Mouse (Mus musculus): ENCODE results near the gene Zfp275.
A peak's percentile ranks its signal among the peaks of the same experiment; 100 is the strongest.
"Not testable (repeated sequence)": the region's sequence is repeated elsewhere in the genome, so short reads cannot be mapped to it uniquely, and the experiment has no call there.

Zfp275 gene

DNA sequence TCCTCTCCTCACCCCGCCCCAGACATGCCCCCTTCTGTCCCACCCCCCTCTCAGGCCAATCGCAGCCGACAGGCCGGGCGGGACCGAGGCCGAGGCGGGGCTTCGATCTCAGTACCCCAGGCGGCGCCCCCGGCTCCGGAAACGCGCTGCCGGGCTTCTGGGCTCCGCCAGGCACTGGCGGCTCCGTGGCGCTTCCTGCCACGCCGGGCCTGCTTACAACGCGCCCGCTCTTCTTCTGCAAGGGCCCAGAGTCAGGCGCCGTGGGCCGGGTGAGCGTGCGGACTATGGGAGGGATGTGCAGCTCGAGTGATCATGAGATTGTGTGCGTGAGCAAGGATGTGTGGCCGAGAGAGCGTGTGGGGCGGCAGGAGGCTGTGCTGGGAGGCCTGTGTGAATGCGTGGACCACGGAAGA lies at the start of gene Zfp275:
Zfp275 (plus strand) TSS at position 139 of the 413 bp plus-strand sequence.
- DNase-seq (ENCODE audit: low spot score): peak; percentile 46

DNA sequence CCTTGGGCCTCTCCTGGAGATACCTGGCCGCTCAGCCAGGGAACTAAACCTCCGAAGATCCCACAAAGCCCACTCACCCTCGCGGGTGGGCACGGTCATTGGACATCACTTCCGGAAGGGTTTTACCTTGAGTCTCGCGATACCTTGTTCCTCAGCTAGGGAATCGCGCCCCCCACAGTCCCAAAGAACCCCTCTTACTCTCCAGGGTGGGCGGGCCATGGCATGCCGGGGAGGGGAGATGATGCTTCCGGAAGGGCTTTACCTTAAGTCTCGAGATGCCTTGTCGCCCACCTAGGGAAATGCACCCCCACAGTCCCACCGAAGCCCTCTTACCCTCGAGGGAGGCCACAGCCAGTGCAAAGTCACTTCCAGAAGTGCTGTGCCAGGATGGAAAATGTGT lies 49.5 kb upstream of the Zfp275 start, which contains the start of the genes Xlr5a and Xlr5c:
Xlr5a (minus strand) TSS at position 101 of the 400 bp plus-strand sequence.
Xlr5c (minus strand) TSS at position 101 of the 400 bp plus-strand sequence.
- DNase-seq (ENCODE audit: low spot score): not testable (repeated sequence)

DNA sequence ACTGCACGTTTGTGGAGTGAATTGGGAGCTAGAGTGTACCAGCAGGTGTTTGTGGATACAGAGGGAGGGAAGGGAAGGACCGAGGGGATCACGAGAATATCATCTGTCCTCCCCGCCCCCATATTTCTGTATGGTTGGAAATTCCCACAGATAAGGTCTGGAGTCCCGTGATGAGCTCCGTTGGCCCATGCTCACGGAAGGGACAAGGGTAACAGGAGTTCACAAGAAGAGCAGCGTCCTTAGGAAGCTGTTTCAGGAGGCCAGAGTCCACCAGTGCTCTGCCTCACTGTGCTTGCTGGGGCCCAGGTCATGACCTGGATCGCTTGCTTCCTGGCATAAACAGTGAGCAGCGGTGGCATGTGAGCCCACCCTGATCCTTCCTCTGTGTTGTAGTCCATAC lies 46.7 kb upstream of the Zfp275 start:
- DNase-seq (ENCODE audit: low spot score): not testable (repeated sequence)

DNA sequence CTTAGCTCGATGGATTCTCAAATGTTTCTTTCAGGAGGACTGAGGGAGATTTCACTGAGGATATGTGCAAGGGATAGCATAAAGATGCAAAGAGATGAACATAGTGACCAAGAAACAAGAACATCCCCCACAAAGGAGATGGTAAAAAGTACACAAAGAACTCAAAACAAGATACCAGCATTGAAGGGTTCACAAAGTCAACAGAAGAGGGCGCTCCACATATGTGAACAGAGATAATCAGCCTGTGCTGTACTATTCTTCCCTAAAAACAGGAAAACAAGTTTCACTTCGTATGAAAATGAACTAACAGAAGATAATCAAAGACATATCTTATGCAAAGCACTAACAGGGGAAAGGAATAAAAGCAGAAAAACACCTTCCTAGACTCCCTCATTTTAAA lies 29.9 kb upstream of the Zfp275 start:
- peak; percentile 2 for DNase-seq (ENCODE audit: low spot score)

DNA sequence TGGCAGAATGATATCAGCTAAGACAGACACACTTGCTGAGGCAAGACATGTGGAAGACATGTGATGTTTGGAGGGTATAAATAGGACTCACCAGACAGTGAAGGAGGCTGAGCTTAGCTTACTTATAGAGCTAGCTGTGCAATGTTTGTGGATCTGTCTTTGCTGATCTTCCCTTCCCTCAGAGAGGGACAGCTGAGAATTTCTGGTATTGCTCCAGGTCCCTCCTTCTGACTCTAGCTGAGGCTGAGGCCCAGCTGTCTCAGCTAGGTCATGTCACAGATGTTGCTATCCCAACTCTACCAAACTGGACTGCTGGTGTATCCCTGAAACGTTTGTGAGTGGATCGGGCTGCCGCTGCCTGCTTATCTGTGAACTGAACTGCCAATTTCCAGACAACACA lies 21.4 kb upstream of the Zfp275 start:
- DNase-seq (ENCODE audit: low spot score): no peak

DNA sequence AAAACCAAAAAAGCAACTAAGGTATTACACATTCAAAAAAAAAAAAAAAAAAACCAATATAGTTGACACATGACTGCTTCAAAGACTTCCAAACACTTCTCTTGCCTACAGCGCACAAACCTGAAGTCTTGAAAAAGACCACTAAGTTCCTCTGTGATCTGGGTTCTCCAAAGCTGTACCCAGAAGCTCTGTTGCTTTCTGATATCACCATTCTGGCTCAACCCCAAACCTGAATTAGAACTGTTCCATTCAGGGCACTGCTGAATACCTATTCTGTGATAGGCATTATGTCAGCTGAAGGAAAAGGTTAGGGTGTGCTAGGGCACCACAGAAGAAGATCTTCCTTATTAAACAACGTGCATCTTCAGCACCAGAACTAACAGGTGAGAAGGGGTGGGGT lies 15.2 kb upstream of the Zfp275 start:
- no peak for DNase-seq (ENCODE audit: low spot score)

DNA sequence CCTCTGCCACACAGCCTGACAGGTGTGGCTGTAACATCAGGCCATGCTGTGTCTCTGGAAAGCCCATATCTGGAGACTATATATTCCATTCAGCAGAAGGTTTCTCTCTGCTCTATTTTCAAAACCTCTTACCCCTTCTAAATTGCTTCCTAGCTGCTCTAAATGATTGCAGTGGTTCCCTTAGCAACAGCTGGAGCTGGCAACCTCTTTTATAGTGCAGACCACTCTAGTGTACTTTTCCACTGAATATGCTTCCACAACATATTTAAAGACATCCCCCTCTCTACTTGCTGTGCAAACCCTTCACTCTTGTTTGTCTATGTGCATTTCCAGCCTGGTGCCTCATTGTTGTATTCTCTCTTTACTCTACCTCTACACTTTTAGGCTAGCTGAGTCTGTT lies 8.9 kb upstream of the Zfp275 start:
- DNase-seq (ENCODE audit: low spot score): no peak

DNA sequence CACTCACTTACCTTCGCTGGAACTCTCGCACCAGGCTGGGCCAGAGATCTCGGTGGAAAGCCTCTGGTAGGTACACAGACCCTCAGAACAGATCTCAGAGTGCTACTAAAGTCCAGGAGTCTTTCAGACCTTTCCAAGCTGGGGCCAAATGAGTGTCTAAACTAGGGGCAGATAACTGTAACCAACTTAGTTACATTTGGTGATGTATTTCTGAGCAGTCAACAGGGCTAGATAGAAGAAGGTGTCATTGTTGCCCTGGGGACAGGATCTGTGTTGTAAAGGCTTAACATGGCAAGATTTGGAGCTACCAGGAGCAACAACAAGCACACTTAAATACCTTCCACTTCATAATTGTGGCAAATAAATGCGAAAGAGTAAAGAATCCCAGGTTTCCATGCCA lies 5.7 kb upstream of the Zfp275 start, which contains the start of gene Gm45015:
Gm45015 (minus strand) TSS at position 101 of the 400 bp plus-strand sequence.
- no peak for DNase-seq (ENCODE audit: low spot score)

DNA sequence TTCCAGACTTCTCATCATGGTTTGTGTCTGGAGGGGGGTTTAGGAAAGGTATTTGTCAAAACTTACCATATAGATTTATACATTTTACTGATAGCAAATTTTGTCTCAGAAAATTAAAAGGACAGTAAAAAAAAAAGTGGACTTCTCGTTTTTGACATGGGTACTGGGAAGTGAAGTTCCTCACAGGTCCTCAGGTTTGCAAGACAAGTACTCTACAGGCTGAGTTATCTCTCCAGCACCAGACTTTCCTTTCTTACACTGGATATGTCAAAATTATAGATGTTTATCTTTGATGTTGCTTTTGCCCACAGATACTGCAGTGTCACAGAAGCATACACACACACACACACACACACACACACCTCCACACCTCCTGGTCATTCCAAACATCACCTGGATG lies 948 bp upstream of the Zfp275 start:
- no peak for DNase-seq (ENCODE audit: low spot score)

DNA sequence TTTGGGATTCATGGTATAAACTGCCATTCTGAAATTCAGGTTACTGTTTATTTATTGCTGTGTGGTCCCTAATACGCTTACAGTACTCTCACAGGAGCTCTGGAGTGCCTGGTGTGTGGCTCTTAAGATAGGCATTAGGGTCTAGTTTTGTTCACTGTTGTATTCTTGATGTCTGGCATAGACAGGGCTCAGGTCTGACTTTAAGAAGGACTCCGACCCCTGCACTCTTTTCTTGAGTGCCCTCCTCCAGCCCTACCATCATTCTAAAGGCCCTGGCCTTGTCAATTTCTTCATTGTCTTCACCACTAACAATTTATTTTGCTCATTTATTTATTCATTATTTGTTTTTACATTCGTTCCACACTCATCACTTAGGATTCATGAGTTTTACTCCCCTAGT lies 353 bp upstream of the Zfp275 start:
- DNase-seq (ENCODE audit: low spot score): no peak

DNA sequence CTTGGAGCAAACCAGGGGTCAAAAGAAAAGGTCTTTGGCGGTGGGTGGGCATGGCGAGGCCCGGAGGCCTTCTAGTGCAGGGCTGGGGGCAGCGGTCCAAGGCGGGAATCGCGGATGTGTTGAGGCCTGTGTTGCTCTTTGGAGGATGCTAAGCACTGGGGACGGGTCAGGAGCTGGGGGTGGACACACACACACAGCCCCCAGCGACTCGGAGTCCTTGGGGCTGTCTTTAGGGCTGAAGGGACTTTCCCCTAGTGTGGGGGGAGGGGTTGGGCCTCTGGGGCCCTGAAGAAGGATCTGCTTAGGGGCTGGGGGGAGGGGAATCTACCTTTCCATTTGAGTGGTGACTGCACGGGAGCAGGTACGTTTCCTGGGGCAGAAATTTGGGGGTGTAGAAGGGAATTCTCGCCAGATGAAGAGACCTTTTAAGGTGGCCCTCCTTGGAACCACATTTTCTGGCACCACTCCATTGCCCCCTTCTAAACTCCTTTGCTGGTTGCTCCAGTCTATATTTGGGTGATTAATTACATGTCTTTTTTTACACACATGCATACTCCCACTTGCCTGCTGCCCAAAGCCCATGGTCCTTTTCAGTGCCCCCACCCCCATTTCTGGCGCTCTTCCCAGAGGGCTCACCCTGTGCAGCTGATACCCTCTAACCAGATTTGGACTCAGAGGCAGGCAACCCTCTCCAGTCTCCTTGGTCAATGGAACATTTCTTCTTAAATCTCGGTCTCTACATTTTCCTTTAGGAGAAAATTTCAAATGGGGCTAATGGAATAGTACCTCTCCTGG lies 717 bp downstream of the Zfp275 start:
- DNase-seq (ENCODE audit: low spot score): no peak

DNA sequence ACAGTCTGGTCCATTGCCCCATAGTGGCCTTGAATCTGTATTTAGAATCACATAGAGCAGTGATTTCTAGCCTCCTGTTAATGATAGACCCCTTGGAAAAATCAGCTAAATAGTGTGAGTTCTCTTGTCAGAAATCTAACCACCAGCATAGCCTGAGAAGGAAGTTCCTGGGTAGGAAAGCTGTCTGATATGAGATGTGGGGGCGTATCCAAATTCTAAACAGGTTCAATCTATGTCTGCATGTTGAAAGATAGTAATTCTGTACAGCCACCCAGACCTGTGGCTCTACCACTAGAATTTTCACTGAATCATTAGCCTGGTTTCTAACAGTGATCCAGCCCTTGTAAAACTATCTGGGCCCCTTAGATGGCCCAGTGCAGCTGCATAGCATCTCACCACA lies 1.4 kb downstream of the Zfp275 start:
- DNase-seq (ENCODE audit: low spot score): no peak

DNA sequence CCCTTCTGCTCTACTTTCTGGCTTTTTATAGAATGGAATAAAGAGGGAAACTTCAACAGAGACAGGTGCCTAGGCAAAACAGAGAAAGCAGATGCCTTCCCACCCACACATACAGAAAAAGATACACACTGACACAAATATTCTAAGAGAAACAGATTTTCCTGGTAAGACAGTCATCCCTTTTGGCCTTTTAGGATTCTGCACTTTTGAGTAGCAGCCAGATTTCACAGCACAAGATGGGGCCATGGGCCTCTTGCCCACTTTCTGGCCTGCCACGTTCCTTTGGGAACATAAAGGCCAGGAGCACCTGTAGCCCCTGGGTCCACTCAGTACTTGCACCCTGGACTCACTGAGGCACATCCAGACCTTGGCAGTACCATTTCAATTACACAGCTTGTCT lies 1.9 kb downstream of the Zfp275 start:
- DNase-seq (ENCODE audit: low spot score): no peak

DNA sequence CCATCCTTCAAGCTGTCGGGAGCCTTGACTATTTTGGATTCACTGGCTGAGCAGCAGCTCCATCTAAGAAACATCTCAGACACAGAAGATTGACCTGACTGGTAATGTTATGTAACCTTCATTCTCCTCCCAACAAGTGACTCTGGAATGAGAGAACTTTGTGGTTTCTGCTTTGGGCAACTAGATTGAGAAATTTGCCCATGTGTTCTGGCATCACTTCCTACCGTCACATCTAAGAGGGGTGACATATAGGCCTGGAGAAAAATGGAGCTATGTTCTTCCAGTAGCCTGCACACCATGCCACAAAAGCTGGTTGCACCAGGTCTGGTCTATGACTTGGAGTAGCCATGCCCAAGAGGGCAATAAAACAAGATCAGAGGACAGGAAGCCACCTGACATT lies 13.7 kb downstream of the Zfp275 start:
- no peak for DNase-seq (ENCODE audit: low spot score)

DNA sequence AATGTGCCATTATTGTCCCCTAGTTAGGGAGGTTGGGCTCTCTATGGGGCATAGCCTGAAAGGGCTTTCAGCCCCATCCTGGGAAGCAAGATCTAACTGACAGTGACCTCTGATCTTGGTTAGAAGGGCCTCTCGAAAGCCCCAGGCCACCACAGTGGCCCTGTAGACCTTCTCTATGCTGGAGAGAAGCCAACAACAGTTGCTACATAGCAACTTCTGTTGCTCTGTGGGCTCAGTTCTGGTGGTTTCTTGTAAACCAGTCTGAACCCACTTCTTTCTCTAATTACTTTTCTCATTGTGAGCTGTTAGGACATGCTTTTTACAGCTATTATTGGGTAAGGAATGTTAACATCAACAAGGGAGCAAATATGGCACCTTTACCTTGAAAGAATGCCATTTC lies 14.3 kb downstream of the Zfp275 start:
- no peak for DNase-seq (ENCODE audit: low spot score)

DNA sequence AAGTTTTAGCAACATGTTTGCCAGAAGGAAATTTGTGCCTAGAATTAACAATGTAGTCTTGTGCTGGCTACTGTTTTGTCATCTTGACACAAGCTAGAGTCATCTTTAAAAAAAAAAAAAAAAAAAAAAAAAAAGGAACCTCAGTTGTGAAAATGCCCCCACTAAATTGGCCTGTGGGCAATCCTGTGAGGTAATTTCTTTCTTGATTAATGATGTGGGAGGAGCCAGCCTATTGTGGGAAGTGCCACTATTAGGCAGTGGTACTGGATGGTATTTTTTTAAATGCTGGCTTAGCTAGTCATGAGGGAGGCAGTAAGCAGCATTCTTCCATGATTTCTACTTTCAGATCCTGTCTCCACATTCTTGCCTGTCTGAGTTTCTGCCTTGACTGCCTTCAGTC lies 20.9 kb downstream of the Zfp275 start:
- DNase-seq (ENCODE audit: low spot score): no peak

DNA sequence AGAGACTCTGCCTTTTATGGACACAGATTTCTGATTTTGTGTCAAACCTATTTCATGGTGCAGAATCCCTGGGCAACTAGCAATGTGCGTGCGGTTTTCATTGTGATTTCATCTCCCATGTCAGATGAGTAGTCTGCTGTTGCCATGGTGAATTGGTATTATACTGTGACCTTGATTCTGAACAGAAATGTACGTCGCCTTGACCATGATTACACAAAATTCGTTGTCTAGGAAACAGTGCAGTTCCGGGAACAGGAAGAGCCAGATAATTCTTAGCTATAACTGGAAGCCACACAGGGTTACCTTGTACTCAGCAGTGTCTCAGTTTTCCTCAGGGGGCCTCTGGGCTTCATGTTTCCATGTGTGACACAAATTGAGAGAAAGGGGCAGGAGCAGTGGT lies 42.0 kb downstream of the Zfp275 start:
- DNase-seq (ENCODE audit: low spot score): no peak

DNA sequence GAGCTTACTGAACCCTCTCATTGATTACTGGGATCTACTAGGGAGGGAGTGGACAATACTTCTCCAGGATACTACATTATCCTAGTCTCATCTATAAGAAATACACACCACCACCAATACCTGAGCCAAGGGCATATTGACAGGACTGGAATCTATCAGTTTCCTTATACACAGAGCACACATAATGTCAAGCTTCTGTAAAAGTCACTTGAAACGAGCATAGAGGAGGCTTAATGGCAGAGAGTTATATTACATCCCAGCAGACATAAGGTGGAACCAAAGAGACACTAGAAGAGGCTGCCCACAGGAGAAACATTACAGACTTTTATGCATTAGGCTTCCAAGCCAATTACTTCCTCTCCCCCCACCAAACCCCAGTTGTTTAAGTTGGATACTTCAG lies 42.5 kb downstream of the Zfp275 start:
- no peak for DNase-seq (ENCODE audit: low spot score)

DNA sequence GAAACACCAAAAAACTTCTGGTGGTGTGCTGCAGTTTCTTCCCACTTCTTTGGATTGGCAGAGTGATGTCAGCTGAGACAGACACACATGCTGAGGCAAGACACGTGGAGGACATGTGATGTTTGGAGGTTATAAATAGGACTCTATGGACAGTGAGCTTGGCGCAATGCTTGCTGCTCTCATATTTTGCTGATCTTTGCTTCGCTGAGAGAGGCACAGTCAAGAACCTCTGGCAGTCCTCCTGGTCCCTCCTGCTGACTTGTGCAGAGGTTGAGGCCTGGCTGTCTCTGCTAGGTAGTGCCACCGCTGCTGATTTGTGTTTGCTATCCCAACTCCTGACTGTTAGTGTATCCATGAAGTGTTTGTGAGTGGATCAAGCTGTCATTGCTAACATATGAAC lies 49.1 kb downstream of the Zfp275 start:
- no peak for DNase-seq (ENCODE audit: low spot score)

DNA sequence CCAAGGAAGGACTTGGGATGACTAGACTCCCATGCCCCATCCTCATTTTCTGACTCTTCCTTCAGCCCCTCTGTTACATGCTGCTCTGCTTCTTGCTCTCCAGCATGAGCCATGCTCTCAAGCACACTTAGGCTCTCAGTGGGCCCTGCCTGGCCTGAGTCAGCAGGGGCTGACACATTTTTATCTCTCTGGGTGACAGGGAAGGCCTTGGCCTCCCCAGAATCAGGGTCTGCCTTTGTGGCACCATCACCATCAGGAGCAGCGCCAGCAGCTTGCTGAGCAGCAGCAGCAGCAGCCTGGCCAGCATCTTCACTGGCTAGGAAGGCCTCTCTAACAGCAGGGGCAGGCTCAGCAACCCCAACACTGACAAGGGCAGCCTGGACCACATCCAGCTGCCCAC lies 54.0 kb downstream of the Zfp275 start:
- no peak for DNase-seq (ENCODE audit: low spot score)

DNA sequence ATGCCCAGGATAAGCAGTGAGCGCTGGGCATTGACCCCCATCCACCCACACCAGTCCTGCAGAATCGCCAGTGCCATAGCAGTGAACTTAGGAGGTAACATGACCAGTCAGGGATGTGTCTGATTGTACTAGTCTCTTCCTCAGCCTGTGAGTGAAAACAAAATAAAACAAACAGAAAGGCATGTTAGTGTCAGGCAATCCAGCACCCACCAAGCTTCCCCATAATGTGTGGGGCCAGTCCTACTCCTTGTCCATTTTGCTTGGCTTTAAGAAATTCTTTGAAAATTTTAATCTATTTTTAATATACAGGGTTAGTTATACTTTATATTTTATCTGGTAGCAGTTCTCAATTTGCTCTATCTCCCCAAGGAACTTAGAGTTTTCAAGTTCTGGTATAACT lies 56.2 kb downstream of the Zfp275 start, which contains the start of gene Gm18336:
Gm18336 (minus strand) TSS at position 101 of the 400 bp plus-strand sequence.
- DNase-seq (ENCODE audit: low spot score): not testable (repeated sequence)

DNA sequence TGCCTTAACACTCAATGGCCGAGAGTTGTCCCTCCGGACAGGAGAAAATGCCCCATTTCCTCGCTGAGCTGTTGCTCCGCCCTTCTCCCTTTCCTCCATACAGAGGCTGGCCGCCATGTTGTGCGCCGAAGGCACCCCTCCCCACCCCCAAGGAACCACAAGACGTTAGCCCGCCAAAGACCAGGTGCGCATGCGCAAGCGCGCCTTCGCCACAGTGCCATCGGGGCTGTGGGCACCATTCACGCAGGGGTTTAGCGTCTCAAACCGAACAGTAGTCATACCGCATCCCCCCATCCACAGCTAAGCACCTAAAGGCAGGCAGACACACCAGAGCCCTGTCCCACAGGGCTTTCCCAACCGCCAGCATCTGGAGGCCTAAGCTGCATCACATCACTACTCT lies 58.5 kb downstream of the Zfp275 start:
- DNase-seq (ENCODE audit: low spot score): no peak

DNA sequence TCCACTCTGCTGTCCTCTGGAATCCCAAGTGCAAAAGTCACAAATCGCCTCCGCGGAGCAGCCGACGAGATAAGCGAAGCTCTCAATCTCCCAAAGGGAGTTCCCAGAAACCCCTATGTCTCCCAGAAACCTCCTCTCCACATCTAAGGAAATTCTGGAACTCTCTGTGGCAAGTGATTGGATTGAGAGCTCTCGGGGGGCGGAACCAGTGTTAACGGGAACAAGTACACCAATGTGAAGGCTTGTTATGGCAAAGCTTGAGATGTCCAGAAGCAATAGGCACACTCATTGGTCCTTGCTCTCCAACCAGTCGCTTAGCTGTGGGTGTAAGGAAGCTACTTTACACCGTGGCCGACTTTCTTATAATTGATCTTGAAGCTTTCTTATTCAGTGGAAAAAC lies 59.2 kb downstream of the Zfp275 start:
- DNase-seq (ENCODE audit: low spot score): no peak

Data from left cerebral cortex, adult 11 months (tissue).